Mouse (Mus musculus) urinary bladder, adult 18-20 months (tissue): ENCODE measurements around the gene A830005F24Rik.
A peak's percentile ranks its signal among the peaks of the same experiment; 100 is the strongest.

Experiments used
- DNase-seq, 2 experiments: peaks; one replicate each; pipeline ENCODE4 v3.0.0; 2022; ENCODE audit warnings: low spot score in 2 of 2, mixed read lengths in 2 of 2

The A830005F24Rik gene

GRCm38 (mm10) chr13:48544867-48545266 lies 31.5 kb downstream of the A830005F24Rik start:
- no peak for DNase-seq

- DNase-seq = peak; percentile 77 to 96
Measured at GRCm38 (mm10) chr13:48545476-48546281, 32.3 kb downstream of the A830005F24Rik start.

- peak; percentile 98 to 100 for DNase-seq
Measured at GRCm38 (mm10) chr13:48546330-48546917, 33.1 kb downstream of the A830005F24Rik start.

- DNase-seq = no peak
Measured at GRCm38 (mm10) chr13:48547623-48548022, 34.3 kb downstream of the A830005F24Rik start.

GRCm38 (mm10) chr13:48548296-48548695 lies 34.9 kb downstream of the A830005F24Rik start:
- no peak for DNase-seq

GRCm38 (mm10) chr13:48552181-48553090 lies 39.1 kb downstream of the A830005F24Rik start:
- DNase-seq = peak; percentile 43 to 81

GRCm38 (mm10) chr13:48553511-48553910 lies 40.1 kb downstream of the A830005F24Rik start:
- DNase-seq = no peak

- DNase-seq = no peak
Measured at GRCm38 (mm10) chr13:48554552-48554951, 41.2 kb downstream of the A830005F24Rik start.

GRCm38 (mm10) chr13:48555976-48556375 lies 42.6 kb downstream of the A830005F24Rik start:
- no peak for DNase-seq

GRCm38 (mm10) chr13:48561481-48561880 lies 48.1 kb downstream of the A830005F24Rik start:
- DNase-seq = no peak

GRCm38 (mm10) chr13:48562336-48562735 lies 49.0 kb downstream of the A830005F24Rik start:
- DNase-seq = no peak
